Mouse (Mus musculus) intestine, embryonic 14.5 days (tissue): ENCODE measurements at regions not wholly inside any gene's neighbourhood (a gene's known extent, or its start where the extent isn't known, plus 50 kb on each side); places are given as distances from the start of the nearest gene placed in this dataset.

Source experiments
- ATAC-seq: fragments of 200-750 bp; cut with Nextera tagmentation; replicated peaks from 2 replicates; pipeline ENCODE4 v1.8.0; 2017; ENCODE audit warnings: low read depth, moderate number of reproducible peaks, moderate TSS enrichment, moderate library complexity; ENCODE audit not compliant: low FRiP score, low TSS enrichment
- DNase-seq: peaks from one replicate; pipeline ENCODE4 v3.0.0-alpha.2; 2018; ENCODE audit warnings: low spot score
- H3K27ac ChIP-seq: fragments of 300-500 bp; sonication (generic); 2 replicates; pipeline ENCODE4 v1.5.1; 2014; ENCODE audit warnings: low read depth, mild to moderate bottlenecking, control low read depth
- H3K27me3 ChIP-seq: fragments of 300-500 bp; sonication (generic); replicated peaks from 2 replicates; pipeline ENCODE4 v1.6.1; 2014; ENCODE audit warnings: low read length, control low read depth; ENCODE audit not compliant: control insufficient read depth, insufficient read depth
- H3K36me3 ChIP-seq: fragments of 300-500 bp; sonication (generic); 2 replicates; pipeline ENCODE4 v1.6.1; 2014; ENCODE audit warnings: low read length, control low read depth; ENCODE audit not compliant: control insufficient read depth, insufficient read depth
- H3K4me1 ChIP-seq: fragments of 300-500 bp; sonication (generic); replicated peaks from 2 replicates; pipeline ENCODE4 v1.6.1; 2014; ENCODE audit warnings: low read length, control low read depth, mixed read lengths; ENCODE audit not compliant: control insufficient read depth, insufficient read depth
- H3K4me2 ChIP-seq: fragments of 300-500 bp; sonication (generic); 2 replicates; pipeline ENCODE4 v1.6.1; 2014; ENCODE audit warnings: low read length
- H3K4me3 ChIP-seq: fragments of 300-500 bp; sonication (generic); 2 replicates; pipeline ENCODE4 v1.5.1; 2014; ENCODE audit warnings: low read depth, low read length, control low read depth, mixed read lengths
- H3K9ac ChIP-seq: fragments of 300-500 bp; sonication (generic); 2 replicates; pipeline ENCODE4 v1.6.1; 2014; ENCODE audit warnings: mild to moderate bottlenecking, low read length
- H3K9me3 ChIP-seq: fragments of 300-500 bp; sonication (generic); 2 replicates; pipeline ENCODE4 v1.6.1; 2016; ENCODE audit warnings: low read length, control low read depth; ENCODE audit not compliant: control insufficient read depth
- WGBS: fragments of 180-500 bp; shearing (Covaris S2); extraction: QIAGEN DNeasy Blood & Tissue Kit; methylation state at CpG from one replicate; pipeline ENCODE4 v1.1.7; 2014; 5-methylcytosine and 5-hydroxymethylcytosine counted together

DNA sequence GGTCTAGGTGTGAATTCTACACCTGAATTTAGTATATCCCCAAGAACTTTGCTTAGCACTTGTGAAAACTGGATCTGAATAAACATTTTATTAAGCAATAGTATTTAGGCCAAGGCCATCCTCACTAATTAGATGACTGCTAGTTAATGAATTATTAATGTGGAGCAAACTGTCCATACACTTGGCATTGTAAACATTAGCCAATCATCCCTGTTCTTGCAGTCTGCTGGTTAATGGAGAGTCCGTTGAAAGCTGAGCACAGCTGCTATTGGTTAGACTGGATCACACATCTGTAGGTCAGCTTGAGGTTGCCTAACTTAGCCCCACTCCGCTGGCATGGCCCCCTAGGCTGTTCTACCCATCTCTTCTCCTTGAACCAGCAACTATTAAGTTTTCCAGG is 826.2 kb upstream of the 4930452B06Rik start:
- H3K27me3 ChIP-seq = no peaks in the 10 kb centered on the region
- H3K9me3 ChIP-seq = no peaks in the 10 kb centered on the region
- ATAC-seq = no peak
- no peak for DNase-seq
- H3K4me3 ChIP-seq = no peak overlapping the region
- H3K9ac ChIP-seq = no peak overlapping the region
- no peak overlapping the region for H3K27ac ChIP-seq
- H3K4me2 ChIP-seq = no peak overlapping the region
- WGBS = 83% methylated on average over 2 of the region's 2 CpGs
- H3K4me1 ChIP-seq = peaks cover 5% of the 10 kb centered on the region
- no peaks in the 10 kb centered on the region for H3K36me3 ChIP-seq

GRCm38 (mm10) chr14:9488585-9488984 is 822.5 kb upstream of the 4930452B06Rik start:
- Histone ChIP-seq H3K9me3 (no peaks in the 10 kb centered on the region), H3K4me3 (no peak overlapping the region), H3K4me2 (no peak overlapping the region), H3K27ac (no peak overlapping the region), H3K4me1 (peaks cover 5% of the 10 kb centered on the region), H3K27me3 (no peaks in the 10 kb centered on the region), H3K9ac (no peak overlapping the region), H3K36me3 (no peaks in the 10 kb centered on the region)
- DNase-seq (no peak), ATAC-seq (no peak)
- 10% methylated on average over 1 of the region's 1 CpGs for WGBS

DNA sequence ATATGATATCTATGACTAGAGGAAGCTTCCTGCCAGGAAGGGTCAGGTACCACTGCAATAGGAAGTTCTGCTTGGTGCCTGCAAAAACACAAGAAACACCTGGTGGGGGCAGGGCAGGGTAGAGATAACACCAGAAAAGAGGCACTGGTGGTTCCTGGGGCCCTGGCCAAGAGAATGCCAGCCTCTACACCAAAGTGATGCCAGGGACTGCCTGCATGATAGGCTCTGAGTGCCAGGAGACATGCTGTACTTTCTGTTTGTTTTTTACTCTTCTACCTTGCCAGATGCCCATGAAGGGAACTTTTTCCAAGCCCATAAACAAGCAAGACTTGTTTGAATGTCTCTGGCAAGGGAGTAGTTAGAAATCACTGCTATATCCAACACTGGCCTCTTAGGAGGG is 812.9 kb upstream of the 4930452B06Rik start:
- no peaks in the 10 kb centered on the region for H3K4me1 ChIP-seq
- no peak overlapping the region for H3K4me2 ChIP-seq
- no peak overlapping the region for H3K27ac ChIP-seq
- H3K27me3 ChIP-seq = no peaks in the 10 kb centered on the region
- ATAC-seq (no peak), DNase-seq (no peak)
- H3K9me3 ChIP-seq = no peaks in the 10 kb centered on the region
- H3K36me3 ChIP-seq = no peaks in the 10 kb centered on the region
- H3K4me3 ChIP-seq = no peak overlapping the region
- no peak overlapping the region for H3K9ac ChIP-seq

- Histone ChIP-seq H3K9me3 (no peaks in the 10 kb centered on the region), H3K4me2 (no peak overlapping the region), H3K36me3 (no peaks in the 10 kb centered on the region), H3K27ac (no peak overlapping the region), H3K9ac (no peak overlapping the region), H3K4me3 (no peak overlapping the region), H3K27me3 (no peaks in the 10 kb centered on the region), H3K4me1 (no peaks in the 10 kb centered on the region)
- WGBS = 80% methylated on average over 7 of the region's 7 CpGs
- no peak for ATAC-seq
- no peak for DNase-seq
These were observed 809.1 kb upstream of the 4930452B06Rik start for GRCm38 (mm10) chr14:9475169-9475568.

- DNase-seq (no peak), ATAC-seq (no peak)
- Histone ChIP-seq H3K27ac (no peak overlapping the region), H3K27me3 (no peaks in the 10 kb centered on the region), H3K4me1 (no peaks in the 10 kb centered on the region), H3K4me2 (no peak overlapping the region), H3K4me3 (no peak overlapping the region), H3K9ac (no peak overlapping the region), H3K36me3 (no peaks in the 10 kb centered on the region), H3K9me3 (no peaks in the 10 kb centered on the region)
These were observed 803.6 kb upstream of the 4930452B06Rik start for GRCm38 (mm10) chr14:9469686-9470085.

DNA sequence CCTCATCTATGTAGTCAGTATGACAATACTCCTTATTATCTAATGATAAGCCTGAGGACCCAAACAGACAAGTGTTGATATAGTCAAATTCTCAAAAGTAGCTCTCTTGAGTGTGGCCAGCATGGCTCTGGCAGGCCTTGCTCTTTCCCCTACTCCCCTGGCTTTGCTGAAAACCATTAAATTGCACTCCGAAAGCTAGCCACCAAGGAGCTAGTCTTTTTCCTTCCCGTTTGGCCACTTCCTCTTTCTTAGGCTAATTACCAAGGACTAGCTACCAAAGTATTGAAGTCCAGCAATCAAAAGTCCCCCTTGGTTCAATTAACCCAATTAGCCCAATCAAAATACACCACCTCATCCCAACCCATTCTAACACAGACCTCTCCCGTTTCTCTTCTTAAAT is 802.6 kb upstream of the 4930452B06Rik start:
- Histone ChIP-seq H3K4me2 (no peak overlapping the region), H3K27ac (no peak overlapping the region), H3K9ac (no peak overlapping the region), H3K4me1 (no peaks in the 10 kb centered on the region), H3K9me3 (no peaks in the 10 kb centered on the region), H3K36me3 (no peaks in the 10 kb centered on the region), H3K27me3 (no peaks in the 10 kb centered on the region), H3K4me3 (no peak overlapping the region)
- WGBS = 80% methylated on average over 3 of the region's 3 CpGs
- DNase-seq (no peak), ATAC-seq (no peak)

- H3K27ac ChIP-seq = 0 out of 2 replicates have a peak overlapping the region, but pooled peaks have one; percentile 2
- H3K4me2 ChIP-seq = no peak overlapping the region
- no peaks in the 10 kb centered on the region for H3K4me1 ChIP-seq
- H3K9ac ChIP-seq = no peak overlapping the region
- DNase-seq (no peak), ATAC-seq (peak; percentile 55; the same call in 1 of the 2 replicates)
- H3K9me3 ChIP-seq = no peaks in the 10 kb centered on the region
- WGBS = 50% methylated on average over 7 of the region's 7 CpGs
- no peak overlapping the region for H3K4me3 ChIP-seq
- H3K27me3 ChIP-seq = no peaks in the 10 kb centered on the region
- no peaks in the 10 kb centered on the region for H3K36me3 ChIP-seq
These were observed 801.8 kb upstream of the 4930452B06Rik start for GRCm38 (mm10) chr14:9467690-9468458.

GRCm38 (mm10) chr14:9460006-9460405 is 794.0 kb upstream of the 4930452B06Rik start:
- H3K4me3 ChIP-seq = no peak overlapping the region

DNA sequence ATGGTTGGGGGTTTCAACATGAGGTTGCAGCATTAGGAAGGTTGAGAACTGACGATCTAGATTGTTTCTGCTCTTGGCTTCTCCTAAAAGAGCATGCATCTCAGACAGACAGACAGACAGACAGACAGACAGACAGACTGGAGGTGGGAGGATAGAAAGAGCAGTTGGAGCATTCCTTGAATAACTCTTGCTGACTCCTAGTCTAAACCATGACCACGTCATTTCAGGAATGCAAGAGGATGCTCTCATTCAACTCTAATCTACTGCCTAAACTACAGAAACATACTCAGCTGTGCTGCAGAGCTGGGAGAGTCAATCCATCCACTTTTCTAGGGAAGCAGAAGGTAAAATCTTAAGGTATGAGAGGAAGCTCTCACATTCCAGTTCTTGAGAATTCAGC is 792.8 kb upstream of the 4930452B06Rik start:
- H3K4me2 ChIP-seq = no peak overlapping the region
- 50% methylated on average over 2 of the region's 2 CpGs for WGBS
- no peak for ATAC-seq
- no peaks in the 10 kb centered on the region for H3K36me3 ChIP-seq
- H3K9me3 ChIP-seq = no peaks in the 10 kb centered on the region
- H3K4me3 ChIP-seq = no peak overlapping the region
- no peak overlapping the region for H3K9ac ChIP-seq
- no peaks in the 10 kb centered on the region for H3K27me3 ChIP-seq
- no peaks in the 10 kb centered on the region for H3K4me1 ChIP-seq
- H3K27ac ChIP-seq = no peak overlapping the region
- DNase-seq = no peak

More at GRCm38 (mm10) chr14:9460006-9460405, 794.0 kb upstream of the 4930452B06Rik start:
- Histone ChIP-seq H3K36me3 (no peaks in the 10 kb centered on the region), H3K4me1 (no peaks in the 10 kb centered on the region), H3K9ac (no peak overlapping the region), H3K27me3 (no peaks in the 10 kb centered on the region), H3K4me2 (no peak overlapping the region), H3K9me3 (no peaks in the 10 kb centered on the region), H3K27ac (no peak overlapping the region)
- ATAC-seq (no peak), DNase-seq (no peak)
- 98% methylated on average over 3 of the region's 3 CpGs for WGBS
